Mouse (Mus musculus): ENCODE results near the gene Dcaf6. TPM values are rescaled to one million over a fixed set of nuclear protein-coding genes. Genes with fewer than 3 reads are reported as not detected.

Gene Dcaf6
- polyA plus RNA-seq, 1 experiment from 2014 or later = 17.0 TPM

- no peaks in the 10 kb centered on the region for H3K9me3 ChIP-seq (replicated peaks; ENCODE audit: control insufficient read depth, low read length)
- no peaks in the 10 kb centered on the region for H3K27me3 ChIP-seq (ENCODE audit: control insufficient read depth, insufficient read depth, low read depth, low read length)
- H3K27ac ChIP-seq (ENCODE audit: low read length) = no peak overlapping the region
- WGBS (ENCODE audit: insufficient replicate concordance) = 81% methylated on average over 13 of the region's 13 CpGs
- no peaks in the 10 kb centered on the region for H3K36me3 ChIP-seq (ENCODE audit: control insufficient read depth, insufficient read depth)
- no peak overlapping the region for H3K9ac ChIP-seq (ENCODE audit: low read depth, low read length)
- no peak overlapping the region for H3K4me2 ChIP-seq (ENCODE audit: low read depth, low read length)
- no peak for ATAC-seq (ENCODE audit: low read depth)
- no peak overlapping the region for H3K4me3 ChIP-seq (ENCODE audit: low read depth, low read length)
- peaks cover 15% of the 10 kb centered on the region for H3K4me1 ChIP-seq (ENCODE audit: control insufficient read depth, low read depth, low read length)
Observed at GRCm38 (mm10) chr1:165321393-165321861, 138.8 kb downstream of the Dcaf6 start.

- 30% methylated on average over 10 of the region's 10 CpGs for WGBS (ENCODE audit: insufficient replicate concordance)
- H3K27me3 ChIP-seq (ENCODE audit: control insufficient read depth, insufficient read depth, low read depth, low read length) = no peaks in the 10 kb centered on the region
- no peak overlapping the region for H3K4me3 ChIP-seq (ENCODE audit: low read depth, low read length)
- H3K4me2 ChIP-seq (ENCODE audit: low read depth, low read length) = peak overlapping the region; percentile 23; the same call in 1 of the 2 replicates
- no peak overlapping the region for H3K27ac ChIP-seq (ENCODE audit: low read length)
- H3K4me1 ChIP-seq (ENCODE audit: control insufficient read depth, low read depth, low read length) = peaks cover 15% of the 10 kb centered on the region
- H3K36me3 ChIP-seq (ENCODE audit: control insufficient read depth, insufficient read depth) = no peaks in the 10 kb centered on the region
- peak; percentile 47; the same call in 1 of the 2 replicates for ATAC-seq (ENCODE audit: low read depth)
- no peak overlapping the region for H3K9ac ChIP-seq (ENCODE audit: low read depth, low read length)
- no peaks in the 10 kb centered on the region for H3K9me3 ChIP-seq (replicated peaks; ENCODE audit: control insufficient read depth, low read length)
Observed at GRCm38 (mm10) chr1:165320141-165320934, 139.9 kb downstream of the Dcaf6 start.

GRCm38 (mm10) chr1:165316361-165316760 is 143.9 kb downstream of the Dcaf6 start:
- no peak overlapping the region for H3K4me2 ChIP-seq (ENCODE audit: low read depth, low read length)
- H3K4me1 ChIP-seq (ENCODE audit: control insufficient read depth, low read depth, low read length) = no peaks in the 10 kb centered on the region
- H3K9me3 ChIP-seq (replicated peaks; ENCODE audit: control insufficient read depth, low read length) = no peaks in the 10 kb centered on the region
- no peak overlapping the region for H3K4me3 ChIP-seq (ENCODE audit: low read depth, low read length)
- no peaks in the 10 kb centered on the region for H3K36me3 ChIP-seq (ENCODE audit: control insufficient read depth, insufficient read depth)
- no peaks in the 10 kb centered on the region for H3K27me3 ChIP-seq (ENCODE audit: control insufficient read depth, insufficient read depth, low read depth, low read length)
- ATAC-seq (ENCODE audit: low read depth) = no peak
- H3K27ac ChIP-seq (ENCODE audit: low read length) = no peak overlapping the region
- H3K9ac ChIP-seq (ENCODE audit: low read depth, low read length) = no peak overlapping the region
- 63% methylated on average over 11 of the region's 11 CpGs for WGBS (ENCODE audit: insufficient replicate concordance)

- no peak for ATAC-seq (ENCODE audit: low read depth)
- WGBS (ENCODE audit: insufficient replicate concordance) = 70% methylated on average over 11 of the region's 11 CpGs
- Histone ChIP-seq H3K9me3 (replicated peaks; ENCODE audit: control insufficient read depth, low read length) (no peaks in the 10 kb centered on the region), H3K4me3 (ENCODE audit: low read depth, low read length) (no peak overlapping the region), H3K4me1 (ENCODE audit: control insufficient read depth, low read depth, low read length) (no peaks in the 10 kb centered on the region), H3K4me2 (ENCODE audit: low read depth, low read length) (no peak overlapping the region), H3K9ac (ENCODE audit: low read depth, low read length) (no peak overlapping the region), H3K36me3 (ENCODE audit: control insufficient read depth, insufficient read depth) (no peaks in the 10 kb centered on the region), H3K27ac (ENCODE audit: low read length) (no peak overlapping the region), H3K27me3 (ENCODE audit: control insufficient read depth, insufficient read depth, low read depth, low read length) (no peaks in the 10 kb centered on the region)
Observed at GRCm38 (mm10) chr1:165308180-165308579, 152.1 kb downstream of the Dcaf6 start.

GRCm38 (mm10) chr1:165304341-165304740 is 155.9 kb downstream of the Dcaf6 start:
- H3K9me3 ChIP-seq (replicated peaks; ENCODE audit: control insufficient read depth, low read length) = no peaks in the 10 kb centered on the region
- no peak overlapping the region for H3K9ac ChIP-seq (ENCODE audit: low read depth, low read length)
- WGBS (ENCODE audit: insufficient replicate concordance) = 56% methylated on average over 7 of the region's 7 CpGs
- H3K4me3 ChIP-seq (ENCODE audit: low read depth, low read length) = no peak overlapping the region
- no peaks in the 10 kb centered on the region for H3K36me3 ChIP-seq (ENCODE audit: control insufficient read depth, insufficient read depth)
- no peak overlapping the region for H3K4me2 ChIP-seq (ENCODE audit: low read depth, low read length)
- no peak overlapping the region for H3K27ac ChIP-seq (ENCODE audit: low read length)
- H3K4me1 ChIP-seq (ENCODE audit: control insufficient read depth, low read depth, low read length) = no peaks in the 10 kb centered on the region; the same call in 1 of the 2 replicates
- ATAC-seq (ENCODE audit: low read depth) = no peak
- no peaks in the 10 kb centered on the region for H3K27me3 ChIP-seq (ENCODE audit: control insufficient read depth, insufficient read depth, low read depth, low read length)

GRCm38 (mm10) chr1:165303209-165303608 is 157.1 kb downstream of the Dcaf6 start:
- no peaks in the 10 kb centered on the region for H3K36me3 ChIP-seq (ENCODE audit: control insufficient read depth, insufficient read depth)
- no peaks in the 10 kb centered on the region for H3K27me3 ChIP-seq (ENCODE audit: control insufficient read depth, insufficient read depth, low read depth, low read length)
- no peaks in the 10 kb centered on the region for H3K9me3 ChIP-seq (replicated peaks; ENCODE audit: control insufficient read depth, low read length)
- H3K4me3 ChIP-seq (ENCODE audit: low read depth, low read length) = no peak overlapping the region
- no peak overlapping the region for H3K4me2 ChIP-seq (ENCODE audit: low read depth, low read length)
- 53% methylated on average over 6 of the region's 6 CpGs for WGBS (ENCODE audit: insufficient replicate concordance)
- no peak for ATAC-seq (ENCODE audit: low read depth)
- H3K27ac ChIP-seq (ENCODE audit: low read length) = no peak overlapping the region
- H3K9ac ChIP-seq (ENCODE audit: low read depth, low read length) = no peak overlapping the region
- H3K4me1 ChIP-seq (ENCODE audit: control insufficient read depth, low read depth, low read length) = no peaks in the 10 kb centered on the region; the same call in 1 of the 2 replicates

- 66% methylated on average over 13 of the region's 13 CpGs for WGBS (ENCODE audit: insufficient replicate concordance)
- H3K27ac ChIP-seq (ENCODE audit: low read length) = no peak overlapping the region
- H3K4me2 ChIP-seq (ENCODE audit: low read depth, low read length) = no peak overlapping the region
- no peaks in the 10 kb centered on the region for H3K36me3 ChIP-seq (ENCODE audit: control insufficient read depth, insufficient read depth)
- H3K4me3 ChIP-seq (ENCODE audit: low read depth, low read length) = no peak overlapping the region
- no peak overlapping the region for H3K9ac ChIP-seq (ENCODE audit: low read depth, low read length)
- no peaks in the 10 kb centered on the region for H3K9me3 ChIP-seq (replicated peaks; ENCODE audit: control insufficient read depth, low read length)
- H3K4me1 ChIP-seq (ENCODE audit: control insufficient read depth, low read depth, low read length) = no peaks in the 10 kb centered on the region; the same call in 1 of the 2 replicates
- ATAC-seq (ENCODE audit: low read depth) = no peak
- H3K27me3 ChIP-seq (ENCODE audit: control insufficient read depth, insufficient read depth, low read depth, low read length) = no peaks in the 10 kb centered on the region
Observed at GRCm38 (mm10) chr1:165302455-165303208, 157.6 kb downstream of the Dcaf6 start.

- Histone ChIP-seq H3K4me1 (ENCODE audit: control insufficient read depth, low read depth, low read length) (no peaks in the 10 kb centered on the region; the same call in 1 of the 2 replicates), H3K9ac (ENCODE audit: low read depth, low read length) (no peak overlapping the region), H3K4me3 (ENCODE audit: low read depth, low read length) (no peak overlapping the region), H3K9me3 (replicated peaks; ENCODE audit: control insufficient read depth, low read length) (no peaks in the 10 kb centered on the region), H3K4me2 (ENCODE audit: low read depth, low read length) (no peak overlapping the region), H3K27me3 (ENCODE audit: control insufficient read depth, insufficient read depth, low read depth, low read length) (no peaks in the 10 kb centered on the region), H3K27ac (ENCODE audit: low read length) (no peak overlapping the region), H3K36me3 (ENCODE audit: control insufficient read depth, insufficient read depth) (no peaks in the 10 kb centered on the region)
- WGBS (ENCODE audit: insufficient replicate concordance) = 75% methylated on average over 2 of the region's 2 CpGs
- no peak for ATAC-seq (ENCODE audit: low read depth)
Observed at GRCm38 (mm10) chr1:165301567-165301966, 158.7 kb downstream of the Dcaf6 start.

GRCm38 (mm10) chr1:165301108-165301507 is 159.2 kb downstream of the Dcaf6 start:
- H3K36me3 ChIP-seq (ENCODE audit: control insufficient read depth, insufficient read depth) = no peaks in the 10 kb centered on the region
- no peak overlapping the region for H3K27ac ChIP-seq (ENCODE audit: low read length)
- no peak for ATAC-seq (ENCODE audit: low read depth)
- H3K9ac ChIP-seq (ENCODE audit: low read depth, low read length) = no peak overlapping the region
- H3K27me3 ChIP-seq (ENCODE audit: control insufficient read depth, insufficient read depth, low read depth, low read length) = no peaks in the 10 kb centered on the region
- no peaks in the 10 kb centered on the region for H3K9me3 ChIP-seq (replicated peaks; ENCODE audit: control insufficient read depth, low read length)
- no peaks in the 10 kb centered on the region; the same call in 1 of the 2 replicates for H3K4me1 ChIP-seq (ENCODE audit: control insufficient read depth, low read depth, low read length)
- WGBS (ENCODE audit: insufficient replicate concordance) = 10% methylated on average over 3 of the region's 3 CpGs
- H3K4me3 ChIP-seq (ENCODE audit: low read depth, low read length) = no peak overlapping the region
- H3K4me2 ChIP-seq (ENCODE audit: low read depth, low read length) = no peak overlapping the region
